Mouse (Mus musculus): ENCODE measurements around the gene Csnk1d. TPM values are rescaled to one million over a fixed set of nuclear protein-coding genes. Genes with fewer than 3 reads are reported as not detected.
A peak's percentile ranks its signal among the peaks of the same experiment; 100 is the strongest.

Gene Csnk1d
- polyA plus RNA-seq, 1 experiment from 2014 or later, result 62.0 TPM

DNA sequence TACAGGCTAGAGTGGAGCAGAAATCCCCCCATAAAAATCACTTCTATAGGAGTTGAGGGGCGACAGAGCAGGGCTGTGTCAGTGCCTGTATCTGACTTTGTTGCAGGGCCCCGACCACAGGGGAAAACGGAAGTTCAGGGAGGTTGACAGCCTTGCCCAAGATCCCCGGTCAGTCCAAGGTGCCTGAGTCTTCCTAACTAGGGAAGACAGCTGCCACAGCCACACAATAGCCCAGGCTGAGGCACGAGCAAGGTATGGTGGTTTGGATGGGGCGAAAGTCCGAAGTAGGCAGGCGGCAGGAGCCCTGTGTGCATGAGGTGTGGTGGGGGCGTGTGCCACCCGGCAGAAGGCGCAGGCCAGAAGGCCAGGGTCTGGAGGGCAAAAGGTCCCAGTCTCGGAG lies 42.8 kb downstream of the Csnk1d start, which contains the start of gene Slc16a3:
TSS of gene Slc16a3 (plus strand) at position 153 of the 400 bp plus-strand sequence.
- peak; percentile 79 for ATAC-seq
- peaks cover 18% of the 10 kb centered on the region for H3K4me1 ChIP-seq (replicated peaks; ENCODE audit: control insufficient read depth, insufficient read depth, low read length)
- H3K9ac ChIP-seq (ENCODE audit: low read depth, low read length), result peak within 1 kb of the TSS; percentile 55
- WGBS, result 11% methylated on average over 12 of the region's 12 CpGs
- no peaks in the 10 kb centered on the region for H3K9me3 ChIP-seq (ENCODE audit: control insufficient read depth)
- H3K4me2 ChIP-seq (replicated peaks; ENCODE audit: low read depth), result peak within 1 kb of the TSS; percentile 90
- no peak for TF ChIP-seq CTCF (IDR thresholded peaks at IDR 0.05; ENCODE audit: low read depth)
- H3K36me3 ChIP-seq (ENCODE audit: control insufficient read depth, insufficient read depth), result no peaks in the 10 kb centered on the region
- no peaks in the 10 kb centered on the region for H3K27me3 ChIP-seq (replicated peaks; ENCODE audit: control insufficient read depth, insufficient read depth, low read length)
- H3K27ac ChIP-seq (ENCODE audit: low read depth, low read length), result peak within 1 kb of the TSS; percentile 46
- peak within 1 kb of the TSS; percentile 52 for H3K4me3 ChIP-seq (ENCODE audit: low read depth, low read length)

DNA sequence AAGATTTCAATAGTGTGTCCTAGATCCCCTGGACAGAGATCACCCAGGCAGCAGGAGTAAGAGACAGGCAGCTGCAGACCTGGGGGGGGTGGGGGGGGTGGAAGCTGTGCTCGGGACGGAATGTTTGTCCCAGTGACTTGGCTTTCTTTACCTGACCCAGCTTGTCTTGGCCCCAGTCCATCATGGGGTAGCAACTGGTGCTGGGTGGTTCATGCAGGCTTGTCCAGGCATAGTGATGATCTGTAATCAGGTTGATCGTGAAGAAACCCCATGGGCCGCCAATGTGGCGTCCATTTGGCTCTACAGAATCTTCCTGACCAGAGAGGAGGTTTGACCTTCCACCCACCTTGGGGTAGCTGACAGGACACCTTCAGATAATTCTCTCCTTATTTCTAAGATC lies 45.2 kb downstream of the Csnk1d start:
- no peak overlapping the region for H3K9ac ChIP-seq (ENCODE audit: low read depth, low read length)
- H3K36me3 ChIP-seq (ENCODE audit: control insufficient read depth, insufficient read depth), result no peaks in the 10 kb centered on the region
- H3K4me2 ChIP-seq (replicated peaks; ENCODE audit: low read depth), result no peak overlapping the region
- WGBS, result 91% methylated on average over 5 of the region's 5 CpGs
- peaks cover 14% of the 10 kb centered on the region for H3K4me1 ChIP-seq (replicated peaks; ENCODE audit: control insufficient read depth, insufficient read depth, low read length)
- H3K9me3 ChIP-seq (ENCODE audit: control insufficient read depth), result no peaks in the 10 kb centered on the region
- H3K27me3 ChIP-seq (replicated peaks; ENCODE audit: control insufficient read depth, insufficient read depth, low read length), result no peaks in the 10 kb centered on the region
- no peak for TF ChIP-seq CTCF (IDR thresholded peaks at IDR 0.05; ENCODE audit: low read depth)
- ATAC-seq, result no peak
- H3K4me3 ChIP-seq (ENCODE audit: low read depth, low read length), result no peak overlapping the region
- H3K27ac ChIP-seq (ENCODE audit: low read depth, low read length), result no peak overlapping the region

DNA sequence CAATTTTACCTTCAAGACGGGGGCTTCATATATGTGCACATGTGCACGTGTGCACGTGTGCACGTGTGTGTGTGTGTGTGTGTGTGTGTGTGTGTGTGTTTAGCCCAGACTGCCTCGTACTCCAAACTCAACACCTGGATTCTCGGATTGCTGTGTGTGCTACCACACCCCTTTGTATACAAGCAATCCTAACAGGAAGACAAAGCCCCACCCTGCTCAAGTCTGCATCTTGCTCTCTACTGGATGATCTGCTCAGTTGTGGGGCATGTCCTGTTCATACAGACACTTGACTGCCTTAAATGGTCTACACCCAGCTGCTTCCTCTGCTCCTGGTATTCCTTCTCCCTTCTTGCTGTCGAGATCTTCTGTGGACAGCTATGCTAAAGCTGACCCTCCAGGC lies 45.9 kb downstream of the Csnk1d start:
- no peak overlapping the region for H3K9ac ChIP-seq (ENCODE audit: low read depth, low read length)
- H3K27me3 ChIP-seq (replicated peaks; ENCODE audit: control insufficient read depth, insufficient read depth, low read length), result no peaks in the 10 kb centered on the region
- no peaks in the 10 kb centered on the region for H3K36me3 ChIP-seq (ENCODE audit: control insufficient read depth, insufficient read depth)
- no peak overlapping the region for H3K4me2 ChIP-seq (replicated peaks; ENCODE audit: low read depth)
- no peak for ATAC-seq
- H3K4me1 ChIP-seq (replicated peaks; ENCODE audit: control insufficient read depth, insufficient read depth, low read length), result peaks cover 10% of the 10 kb centered on the region
- TF ChIP-seq CTCF (IDR thresholded peaks at IDR 0.05; ENCODE audit: low read depth), result no peak
- H3K9me3 ChIP-seq (ENCODE audit: control insufficient read depth), result no peaks in the 10 kb centered on the region
- 75% methylated on average over 7 of the region's 7 CpGs for WGBS
- no peak overlapping the region for H3K27ac ChIP-seq (ENCODE audit: low read depth, low read length)
- H3K4me3 ChIP-seq (ENCODE audit: low read depth, low read length), result no peak overlapping the region

DNA sequence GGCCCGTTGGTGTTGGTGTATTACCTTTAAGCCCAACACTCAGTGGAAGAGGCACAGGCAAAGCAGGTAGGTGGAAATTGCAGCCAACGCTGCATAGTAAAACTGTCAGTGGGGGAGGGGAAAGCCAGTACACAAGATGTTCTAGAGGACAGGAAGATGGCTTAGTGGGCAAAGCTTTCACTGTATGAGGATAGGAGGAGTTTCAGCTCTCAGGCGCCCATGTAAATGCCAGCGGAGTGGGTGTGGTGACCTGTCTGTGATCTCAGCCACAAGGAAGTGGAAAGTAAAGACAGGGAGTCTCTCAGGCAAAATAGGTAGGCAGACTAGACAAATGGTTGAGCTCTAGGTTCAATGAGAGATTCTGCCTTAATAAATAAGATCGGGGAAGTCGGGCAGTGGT lies 50.2 kb downstream of the Csnk1d start:
- no peak overlapping the region for H3K4me3 ChIP-seq (ENCODE audit: low read depth, low read length)
- no peaks in the 10 kb centered on the region for H3K9me3 ChIP-seq (ENCODE audit: control insufficient read depth)
- no peak overlapping the region for H3K4me2 ChIP-seq (replicated peaks; ENCODE audit: low read depth)
- H3K27ac ChIP-seq (ENCODE audit: low read depth, low read length), result no peak overlapping the region
- 77% methylated on average over 6 of the region's 6 CpGs for WGBS
- no peaks in the 10 kb centered on the region for H3K27me3 ChIP-seq (replicated peaks; ENCODE audit: control insufficient read depth, insufficient read depth, low read length)
- TF ChIP-seq CTCF (IDR thresholded peaks at IDR 0.05; ENCODE audit: low read depth), result no peak
- H3K36me3 ChIP-seq (ENCODE audit: control insufficient read depth, insufficient read depth), result no peaks in the 10 kb centered on the region
- H3K4me1 ChIP-seq (replicated peaks; ENCODE audit: control insufficient read depth, insufficient read depth, low read length), result no peaks in the 10 kb centered on the region
- H3K9ac ChIP-seq (ENCODE audit: low read depth, low read length), result no peak overlapping the region
- no peak; the same call in 1 of the 2 replicates for ATAC-seq

DNA sequence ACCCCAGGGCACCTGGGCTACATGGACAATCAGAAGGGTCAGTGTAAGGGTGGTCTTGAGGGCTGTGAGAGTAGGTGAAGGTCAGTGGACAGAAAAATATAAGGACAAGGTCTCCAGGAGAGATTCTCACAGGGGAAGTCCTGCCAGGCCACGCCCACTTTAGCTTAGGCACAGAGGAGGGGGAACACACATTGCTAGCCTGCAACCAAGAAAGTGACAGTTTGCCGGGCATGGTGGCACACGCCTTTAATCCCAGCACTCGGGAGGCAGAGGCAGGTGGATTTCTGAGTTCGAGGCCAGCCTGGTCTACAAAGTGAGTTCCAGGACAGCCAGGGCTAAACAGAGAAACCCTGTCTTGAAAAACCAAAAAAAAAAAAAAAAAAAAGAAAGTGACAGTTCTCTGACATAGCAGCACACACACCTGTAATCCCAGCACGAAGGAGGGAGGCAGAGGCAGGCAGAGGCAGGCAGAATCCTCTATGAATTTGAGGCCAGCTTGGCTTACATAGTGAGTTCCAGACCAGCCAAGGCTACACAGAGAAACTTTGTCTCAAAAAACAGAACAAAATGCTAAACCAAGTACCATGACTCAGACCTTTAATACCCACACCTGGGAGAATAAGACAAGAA lies 51.3 kb downstream of the Csnk1d start:
- H3K4me2 ChIP-seq (replicated peaks; ENCODE audit: low read depth), result no peak overlapping the region
- ATAC-seq, result peak; percentile 20; the same call in 1 of the 2 replicates
- no peaks in the 10 kb centered on the region for H3K36me3 ChIP-seq (ENCODE audit: control insufficient read depth, insufficient read depth)
- no peaks in the 10 kb centered on the region for H3K4me1 ChIP-seq (replicated peaks; ENCODE audit: control insufficient read depth, insufficient read depth, low read length)
- 48% methylated on average over 5 of the region's 6 CpGs for WGBS
- H3K27ac ChIP-seq (ENCODE audit: low read depth, low read length), result no peak overlapping the region
- H3K9ac ChIP-seq (ENCODE audit: low read depth, low read length), result no peak overlapping the region
- H3K4me3 ChIP-seq (ENCODE audit: low read depth, low read length), result no peak overlapping the region
- TF ChIP-seq CTCF (IDR thresholded peaks at IDR 0.05; ENCODE audit: low read depth), result no peak
- no peaks in the 10 kb centered on the region for H3K27me3 ChIP-seq (replicated peaks; ENCODE audit: control insufficient read depth, insufficient read depth, low read length)
- H3K9me3 ChIP-seq (ENCODE audit: control insufficient read depth), result no peaks in the 10 kb centered on the region

DNA sequence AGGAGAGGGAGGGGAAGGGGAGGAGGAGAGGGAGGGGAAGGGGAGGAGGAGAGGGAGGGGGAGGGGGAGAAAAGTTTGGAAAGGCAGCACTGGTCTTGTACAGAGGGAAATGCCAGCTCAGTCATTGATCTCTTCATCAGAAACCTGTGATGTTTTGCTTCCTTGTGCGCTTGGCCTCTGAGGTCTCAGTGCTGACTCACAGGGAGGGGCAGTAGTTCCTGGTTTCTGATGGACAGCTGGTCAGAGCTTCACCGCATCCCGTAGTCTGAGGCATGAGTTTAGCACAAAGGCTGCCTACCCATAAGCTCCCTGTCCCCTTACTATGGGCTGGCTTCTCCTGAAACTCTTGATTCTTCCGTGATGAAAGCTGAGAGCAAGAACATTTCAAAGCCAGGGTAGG lies 52.3 kb downstream of the Csnk1d start:
- Histone ChIP-seq H3K4me1 (replicated peaks; ENCODE audit: control insufficient read depth, insufficient read depth, low read length) (no peaks in the 10 kb centered on the region), H3K9me3 (ENCODE audit: control insufficient read depth) (no peaks in the 10 kb centered on the region), H3K4me2 (replicated peaks; ENCODE audit: low read depth) (no peak overlapping the region), H3K9ac (ENCODE audit: low read depth, low read length) (no peak overlapping the region), H3K27me3 (replicated peaks; ENCODE audit: control insufficient read depth, insufficient read depth, low read length) (no peaks in the 10 kb centered on the region), H3K36me3 (ENCODE audit: control insufficient read depth, insufficient read depth) (no peaks in the 10 kb centered on the region), H3K4me3 (ENCODE audit: low read depth, low read length) (no peak overlapping the region), H3K27ac (ENCODE audit: low read depth, low read length) (peak overlapping the region; percentile 15; the same call in 1 of the 2 replicates)
- ATAC-seq, result peak; percentile 65
- WGBS, result 12% methylated on average over 4 of the region's 4 CpGs
- TF ChIP-seq CTCF (IDR thresholded peaks at IDR 0.05; ENCODE audit: low read depth), result no peak
